ENCODE assay signal across 17 mouse cellular contexts in the genomic region with DNA sequence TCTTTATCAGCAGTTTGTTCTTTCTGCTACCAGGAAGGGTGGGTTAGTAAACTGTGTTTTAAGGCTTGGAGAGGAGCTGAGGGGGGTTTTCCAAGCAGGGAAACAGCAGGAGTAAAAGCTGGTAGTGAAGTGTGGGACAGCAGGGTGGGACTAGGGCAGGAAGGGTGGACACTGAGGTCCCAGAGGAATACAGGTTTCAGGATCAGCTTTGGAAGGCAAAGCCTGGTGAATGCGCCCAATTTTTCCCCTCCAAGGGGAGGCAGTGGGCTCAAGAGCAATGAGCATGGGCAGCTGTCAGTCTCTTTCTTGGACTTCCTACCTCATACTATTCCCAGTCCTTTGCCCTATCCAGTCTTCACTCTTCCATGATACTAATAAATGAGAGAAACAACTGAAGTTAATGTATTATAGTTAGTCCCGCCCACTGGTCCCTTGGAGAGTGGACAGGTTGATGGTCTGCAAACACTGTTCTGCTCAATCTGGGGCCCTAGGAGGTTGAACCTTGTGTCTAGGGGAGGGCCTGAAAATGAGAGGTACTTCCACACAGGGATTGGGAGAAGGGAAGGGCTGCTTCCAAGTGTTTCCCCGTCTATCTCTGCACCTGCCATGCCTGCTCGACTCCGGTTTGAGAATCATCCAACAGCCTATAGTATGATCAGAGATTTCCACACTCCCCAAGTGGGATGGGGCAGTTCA. TPM values are rescaled to one million over a fixed set of nuclear protein-coding genes. Genes with fewer than 3 reads are reported as not detected.
DNase-seq lines count a peak whose midpoint lies in the region; ATAC-seq lines count a peak whose summit lies in the region.
"Had no signal": no experiment of that assay in that cellular context is flagged by ENCODE, and none has a peak within 500 bp of the region (broad histone marks: within the 10 kb centered on the region; RNA-seq: fewer than 3 reads in every experiment).

No protein-coding gene starts in this region.

- H3K27ac ChIP-seq in brown adipose tissue, adult 24 weeks (replicated peaks; ENCODE audit: low read depth, low read length), result peak overlapping the region; percentile 17; the same call in 1 of the 2 replicates
- H3K27ac ChIP-seq in intestine, embryonic 16.5 days (ENCODE audit: low read length), result peak overlapping the region; percentile 65; the same call in 1 of the 2 replicates
- peak overlapping the region; percentile 18; the same call in 1 of the 2 replicates for H3K27ac ChIP-seq in stomach, embryonic 15.5 days
- H3K27ac ChIP-seq: embryonic facial prominence, embryonic 12.5 days; left cerebral cortex, adult 2 months; midbrain, embryonic 15.5 days; neural tube, embryonic 15.5 days had no signal

- ATAC-seq in intestine, embryonic 16.5 days, result peak; percentile 69
- peak; percentile 67 for ATAC-seq in stomach, embryonic 15.5 days (ENCODE audit: insufficient read depth, low FRiP score, low read depth)
- no peak for ATAC-seq in megakaryocyte, adult 5-6 weeks (ENCODE audit: poor library complexity, severe bottlenecking)

- DNase-seq in kidney, adult 9 months, result peak; percentile 33
- no peak for DNase-seq in kidney, postnatal 10 days
- no peak for DNase-seq in adrenal gland, postnatal 4 days (ENCODE audit: low spot score in 2 of 2)
- DNase-seq: adrenal gland, postnatal 36 days; cerebellum, adult 8-10 months; heart, adult 18-20 months; lung, postnatal 10 days; spleen, adult 18-20 months had no signal

- H3K9me3 ChIP-seq in intestine, embryonic 16.5 days (ENCODE audit: control insufficient read depth, low read length), result no peaks in the 10 kb centered on the region
- H3K9me3 ChIP-seq in stomach, embryonic 15.5 days, result no peaks in the 10 kb centered on the region
- H3K9me3 ChIP-seq: embryonic facial prominence, embryonic 12.5 days; megakaryocyte, embryonic 14.5 days; midbrain, embryonic 15.5 days; neural tube, embryonic 15.5 days had no signal

- WGBS in intestine, embryonic 16.5 days, result 77% methylated on average over 5 of the region's 5 CpGs
- WGBS in stomach, embryonic 15.5 days, result 78% methylated on average over 5 of the region's 5 CpGs

- H3K4me2 ChIP-seq in intestine, embryonic 16.5 days (ENCODE audit: low read depth, low read length), result no peak overlapping the region
- H3K4me2 ChIP-seq in stomach, embryonic 15.5 days, result no peak overlapping the region
- H3K4me2 ChIP-seq: embryonic facial prominence, embryonic 12.5 days; midbrain, embryonic 15.5 days; neural tube, embryonic 15.5 days had no signal

- H3K4me1 ChIP-seq in brown adipose tissue, adult 24 weeks (ENCODE audit: control insufficient read depth, insufficient read depth, insufficient read length, low read length), result peaks cover 31% of the 10 kb centered on the region
- peaks cover 10% of the 10 kb centered on the region for H3K4me1 ChIP-seq in intestine, embryonic 16.5 days (ENCODE audit: control insufficient read depth, insufficient read depth, low read length)
- H3K4me1 ChIP-seq in stomach, embryonic 15.5 days, result 0 out of 2 replicates have a peak, but pooled peaks cover 9% of the 10 kb centered on the region

- no peak overlapping the region for H3K4me3 ChIP-seq in brown adipose tissue, adult 24 weeks (ENCODE audit: insufficient read depth, low read depth, low read length)
- H3K4me3 ChIP-seq in intestine, embryonic 16.5 days (ENCODE audit: low read length), result no peak overlapping the region
- no peak overlapping the region for H3K4me3 ChIP-seq in stomach, embryonic 15.5 days (replicated peaks)
- H3K4me3 ChIP-seq: embryonic facial prominence, embryonic 12.5 days; left cerebral cortex, adult 2 months; megakaryocyte, embryonic 14.5 days; midbrain, embryonic 15.5 days; neural tube, embryonic 15.5 days had no signal

- H3K36me3 ChIP-seq in intestine, embryonic 16.5 days (ENCODE audit: control insufficient read depth, insufficient read depth, low read length), result no peaks in the 10 kb centered on the region
- H3K36me3 ChIP-seq in stomach, embryonic 15.5 days, result no peaks in the 10 kb centered on the region
- H3K36me3 ChIP-seq: midbrain, embryonic 15.5 days; neural tube, embryonic 15.5 days had no signal

- H3K9ac ChIP-seq in intestine, embryonic 16.5 days (ENCODE audit: low read depth, low read length), result no peak overlapping the region
- no peak overlapping the region for H3K9ac ChIP-seq in stomach, embryonic 15.5 days
- H3K9ac ChIP-seq: embryonic facial prominence, embryonic 12.5 days; midbrain, embryonic 15.5 days; neural tube, embryonic 15.5 days had no signal

- H3K27me3 ChIP-seq in intestine, embryonic 16.5 days (replicated peaks; ENCODE audit: control insufficient read depth, insufficient read depth, low read length), result no peaks in the 10 kb centered on the region
- H3K27me3 ChIP-seq in stomach, embryonic 15.5 days (replicated peaks), result no peaks in the 10 kb centered on the region
- H3K27me3 ChIP-seq: embryonic facial prominence, embryonic 12.5 days; midbrain, embryonic 15.5 days; neural tube, embryonic 15.5 days had no signal

RNA-seq across cellular contexts. Expression of a gene that starts 36.6 kb away (rescaled TPM):
- polyA plus RNA-seq in brown adipose tissue, adult 24 weeks (2012; ENCODE audit: insufficient read depth, insufficient read length, missing spikeins), result 133 and 177 TPM in 2 replicates
- polyA plus RNA-seq in intestine, embryonic 16.5 days (2015; fragmentation: Nextera tagmentation; extraction: Ambion mirVana), result 16.5 and 20.8 TPM in 2 replicates
- polyA plus RNA-seq in stomach, embryonic 15.5 days (2015; fragmentation: Nextera tagmentation; extraction: Ambion mirVana), result 32.2 and 43.5 TPM in 2 replicates
- 100 to 1,000 TPM; 125 to 131 TPM for total RNA-seq in adrenal gland, postnatal 4 days (2021)
- total RNA-seq in megakaryocyte, adult 5-6 weeks (2015), result 372 and 397 TPM in 2 replicates
- total RNA-seq in megakaryocyte, adult 5-6 weeks (2017), result 659 and 727 TPM in 2 replicates

RNA-seq across cellular contexts. Expression of a gene that starts 58.9 kb away (rescaled TPM):
- 134 and 135 TPM in 2 replicates for polyA plus RNA-seq in brown adipose tissue, adult 24 weeks (2012; ENCODE audit: insufficient read depth, insufficient read length, missing spikeins)
- 392 and 445 TPM in 2 replicates for polyA plus RNA-seq in intestine, embryonic 16.5 days (2015; fragmentation: Nextera tagmentation; extraction: Ambion mirVana)
- polyA plus RNA-seq in stomach, embryonic 15.5 days (2015; fragmentation: Nextera tagmentation; extraction: Ambion mirVana), result 383 and 461 TPM in 2 replicates
- total RNA-seq in adrenal gland, postnatal 4 days (2021), result 100 to 1,000 TPM; 505 to 508 TPM
- total RNA-seq in megakaryocyte, adult 5-6 weeks (2015), result 319 and 343 TPM in 2 replicates
- 206 and 209 TPM in 2 replicates for total RNA-seq in megakaryocyte, adult 5-6 weeks (2017)
